Mouse (Mus musculus) brain, embryonic 14.5 days (tissue): ENCODE data around the gene Pkd1l2.

ENCODE experiments used
- CTCF ChIP-seq: fragments of 200-500 bp; IDR thresholded peaks from 2 replicates; pipeline ENCODE4 v1.5.1; 2012; ENCODE audit warnings: inconsistent platforms, mild to moderate bottlenecking, moderate library complexity, borderline replicate concordance; ENCODE audit not compliant: insufficient read depth, insufficient read length; ENCODE audit errors: extremely low read depth
- POLR2A ChIP-seq: fragments of 200-500 bp; IDR thresholded peaks from 2 replicates; pipeline ENCODE4 v1.6.1; 2012; ENCODE audit warnings: mild to moderate bottlenecking, inconsistent platforms, borderline replicate concordance; ENCODE audit not compliant: poor library complexity, insufficient read depth, insufficient read length, severe bottlenecking; ENCODE audit errors: extremely low read depth

DNA sequence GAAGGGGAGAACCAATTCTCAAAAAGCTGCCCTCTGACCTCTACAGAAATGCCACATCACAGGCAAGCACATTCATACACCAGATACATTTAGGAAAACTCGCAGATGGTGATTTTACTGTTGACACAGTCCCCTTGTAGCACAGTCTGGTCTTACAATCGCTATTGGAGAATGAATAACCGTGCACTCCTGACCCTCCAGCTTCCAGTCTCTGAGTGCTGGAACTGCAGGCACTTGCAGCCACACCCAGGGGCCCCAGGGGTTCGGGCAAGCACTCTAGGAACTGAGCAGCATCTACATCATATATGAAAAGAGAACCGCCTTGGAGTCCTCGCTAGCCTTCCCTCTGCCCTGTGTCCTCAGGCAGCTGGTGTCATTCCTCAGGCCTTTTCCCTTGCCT, 50.8 kb downstream of the Pkd1l2 start:
- TF ChIP-seq CTCF (no peak), POLR2A (no peak)
